ENCODE assay signal across 24 mouse cellular contexts in the genomic region with DNA sequence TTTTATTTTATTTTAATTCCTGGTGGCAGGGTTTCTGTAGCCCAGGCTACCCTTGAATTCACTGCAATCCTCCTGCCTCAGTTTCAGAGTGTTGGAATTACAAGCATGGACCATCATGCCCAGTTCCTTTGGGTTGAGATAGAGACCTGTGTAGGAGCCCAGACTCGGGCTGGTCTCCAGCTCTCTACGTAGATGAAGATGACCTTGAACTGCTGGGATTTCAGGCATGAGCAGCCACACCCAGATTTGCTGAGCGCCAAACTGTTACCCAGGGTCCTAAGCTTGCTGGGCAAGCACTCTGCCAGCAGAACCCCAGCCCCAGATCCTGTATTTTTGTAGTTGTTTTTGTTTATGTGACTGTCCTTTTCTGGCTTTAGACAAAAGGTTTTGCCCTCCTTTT. TPM values are rescaled to one million over a fixed set of nuclear protein-coding genes. Genes with fewer than 3 reads are reported as not detected.
"Had no signal": no experiment of that assay in that cellular context is flagged by ENCODE, and none has a peak within 500 bp of the region (broad histone marks: within the 10 kb centered on the region; RNA-seq: fewer than 3 reads in every experiment).

No protein-coding gene starts in this region.

- H3K9me3 ChIP-seq: limb, embryonic 15.5 days; midbrain, embryonic 12.5 days; midbrain, embryonic 15.5 days; neural tube, embryonic 15.5 days had no signal

- DNase-seq: kidney, postnatal 14 days; kidney, postnatal 4 days; left cerebral cortex, postnatal 4 days; liver, postnatal 0 days; lung, embryonic 14.5 days; right cerebral cortex, adult 18-20 months; right cerebral cortex, postnatal 14 days; right cerebral cortex, postnatal 4 days; thymus, adult 2 months; thymus, postnatal 14 days; thymus, postnatal 4 days had no signal

- ATAC-seq: liver, postnatal 0 days; lung, postnatal 0 days; midbrain, embryonic 15.5 days had no signal

- H3K9ac ChIP-seq: limb, embryonic 12.5 days; limb, embryonic 15.5 days; liver, embryonic 14.5 days; liver, postnatal 0 days; lung, embryonic 14.5 days; midbrain, embryonic 12.5 days; midbrain, embryonic 15.5 days; neural tube, embryonic 12.5 days; neural tube, embryonic 15.5 days had no signal

- H3K27ac ChIP-seq: limb, embryonic 12.5 days; limb, embryonic 15.5 days; liver, embryonic 14.5 days; macrophage; midbrain, embryonic 12.5 days; midbrain, embryonic 15.5 days; neural tube, embryonic 12.5 days; neural tube, embryonic 15.5 days; stomach, postnatal 0 days had no signal

- H3K4me2 ChIP-seq: limb, embryonic 12.5 days; limb, embryonic 15.5 days; liver, embryonic 11.5 days; lung, embryonic 14.5 days; midbrain, embryonic 12.5 days; midbrain, embryonic 15.5 days; neural tube, embryonic 12.5 days; neural tube, embryonic 15.5 days had no signal

- H3K4me1 ChIP-seq: midbrain, embryonic 12.5 days; midbrain, embryonic 15.5 days; neural tube, embryonic 12.5 days; neural tube, embryonic 15.5 days had no signal

- H3K36me3 ChIP-seq: limb, embryonic 12.5 days; limb, embryonic 15.5 days; midbrain, embryonic 12.5 days; midbrain, embryonic 15.5 days; neural tube, embryonic 12.5 days; neural tube, embryonic 15.5 days had no signal

- H3K4me3 ChIP-seq: limb, embryonic 12.5 days; limb, embryonic 15.5 days; midbrain, embryonic 12.5 days; midbrain, embryonic 15.5 days; neural tube, embryonic 12.5 days; neural tube, embryonic 15.5 days had no signal

RNA-seq across cellular contexts. Expression of gene Ckm, which starts 8.9 kb away (rescaled TPM):
- total RNA-seq: layer of hippocampus, adult 18-20 months; layer of hippocampus, postnatal 14 days; left cerebral cortex, postnatal 4 days had no signal
- polyA plus RNA-seq: macrophage; midbrain, embryonic 12.5 days; midbrain, embryonic 15.5 days had no signal

RNA-seq across cellular contexts. Expression of gene Klc3, which starts 9.6 kb away (rescaled TPM):
- polyA plus RNA-seq: macrophage had no signal

RNA-seq across cellular contexts. Expression of gene Exoc3l2, which starts 49.6 kb away (rescaled TPM):
- polyA plus RNA-seq: macrophage had no signal
